Mouse (Mus musculus) myocyte (in vitro differentiated cells): ENCODE results near the gene Slc29a2.

ENCODE experiments used
- CEBPB ChIP-seq: IDR thresholded peaks from 2 replicates; pipeline ENCODE4 v1.6.1; 2011; ENCODE audit warnings: mild to moderate bottlenecking, moderate library complexity; ENCODE audit not compliant: poor library complexity, insufficient read depth, severe bottlenecking
- MAX ChIP-seq: IDR thresholded peaks from one replicate; pipeline ENCODE4 v1.6.1; 2011; ENCODE audit warnings: low read depth, mild to moderate bottlenecking, control low read depth
- MYOG ChIP-seq, 3 experiments: IDR thresholded peaks; one replicate each; pipeline ENCODE4 v1.6.1; 2011; ENCODE audit warnings: control low read depth in 2 of 3, low read depth in 2 of 3, mild to moderate bottlenecking in 2 of 3; ENCODE audit not compliant: insufficient read length in 2 of 3, control insufficient read depth in 1 of 3, insufficient read depth in 1 of 3
- POLR2A ChIP-seq: IDR thresholded peaks from one replicate; pipeline ENCODE4 v1.6.1; 2011; ENCODE audit warnings: low read depth, mild to moderate bottlenecking, control low read depth, moderate library complexity; ENCODE audit not compliant: insufficient read length
- USF1 ChIP-seq: IDR thresholded peaks from one replicate; pipeline ENCODE4 v1.6.1; 2011; ENCODE audit warnings: low read depth, mild to moderate bottlenecking, control low read depth, moderate library complexity

- TF ChIP-seq USF1: no peak
- TF ChIP-seq POLR2A: no peak
- no peak for TF ChIP-seq MAX
- TF ChIP-seq CEBPB: no peak
- no peak for TF ChIP-seq MYOG (IDR thresholded peaks at IDR 0.05; ENCODE audit: control insufficient read depth in 1 of 3, insufficient read depth in 1 of 3, insufficient read length in 2 of 3, low read depth in 2 of 3)
Measured at GRCm38 (mm10) chr19:4990256-4990625, 33.4 kb upstream of the Slc29a2 start, which contains the start of gene Npas4.
